Mouse (Mus musculus) ES-E14 (cell line): ENCODE data around the gene Sesn1.

Experiments
- CHD2 ChIP-seq: IDR thresholded peaks from 2 replicates; pipeline ENCODE4 v1.6.1; 2014; ENCODE audit warnings: mild to moderate bottlenecking, low read depth, low read length, inconsistent platforms
- HCFC1 ChIP-seq: IDR thresholded peaks from 2 replicates; pipeline ENCODE4 v1.6.1; 2012; ENCODE audit warnings: low read length, inconsistent platforms, borderline replicate concordance; ENCODE audit not compliant: insufficient read depth
- MAFK ChIP-seq: IDR thresholded peaks from 2 replicates; pipeline ENCODE4 v1.6.1; 2014; ENCODE audit warnings: mild to moderate bottlenecking, low read depth, low read length, inconsistent platforms; ENCODE audit not compliant: insufficient read depth
- ZC3H11A ChIP-seq: IDR thresholded peaks from 2 replicates; pipeline ENCODE4 v1.6.1; 2012; ENCODE audit warnings: low read depth, mild to moderate bottlenecking, inconsistent platforms, low read length, borderline replicate concordance
- ZNF384 ChIP-seq: IDR thresholded peaks from 2 replicates; pipeline ENCODE4 v1.6.1; 2012; ENCODE audit warnings: low read depth, low read length, inconsistent platforms

- TF ChIP-seq ZNF384, result no peak
- TF ChIP-seq ZC3H11A, result no peak
- no peak for TF ChIP-seq CHD2
- TF ChIP-seq HCFC1, result no peak
- TF ChIP-seq MAFK, result no peak
These were observed 50.5 kb downstream of the Sesn1 start for GRCm38 (mm10) chr10:41860275-41860688.
